Mouse (Mus musculus): ENCODE results near the gene Olfr624.
"Not testable (repeated sequence)": the region's sequence is repeated elsewhere in the genome, so short reads cannot be mapped to it uniquely, and the experiment has no call there.

Gene Olfr624

DNA sequence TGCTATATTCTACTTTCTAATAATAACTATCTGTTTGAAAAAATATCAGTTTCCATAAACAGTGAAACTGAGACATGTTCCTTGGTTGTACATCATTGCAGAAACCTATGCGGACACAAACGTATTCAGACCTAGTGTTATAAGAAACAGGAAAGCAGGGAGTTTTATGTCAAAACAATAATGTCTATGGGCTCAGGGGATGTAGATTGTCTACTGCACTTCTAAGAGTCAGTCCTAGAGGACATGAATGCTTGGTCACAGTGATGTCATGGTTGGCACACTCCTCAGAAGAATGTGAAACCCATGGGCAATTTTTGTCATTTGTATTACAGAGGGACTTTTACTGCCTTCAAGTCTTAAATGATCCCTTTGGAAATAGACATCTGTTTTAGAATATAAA, at the start of gene Olfr624:
Gene Olfr624, minus strand, starts transcription at position 101 of the 400 bp plus-strand sequence.
- DNase-seq (ENCODE audit: inconsistent ontology term): no peak

DNA sequence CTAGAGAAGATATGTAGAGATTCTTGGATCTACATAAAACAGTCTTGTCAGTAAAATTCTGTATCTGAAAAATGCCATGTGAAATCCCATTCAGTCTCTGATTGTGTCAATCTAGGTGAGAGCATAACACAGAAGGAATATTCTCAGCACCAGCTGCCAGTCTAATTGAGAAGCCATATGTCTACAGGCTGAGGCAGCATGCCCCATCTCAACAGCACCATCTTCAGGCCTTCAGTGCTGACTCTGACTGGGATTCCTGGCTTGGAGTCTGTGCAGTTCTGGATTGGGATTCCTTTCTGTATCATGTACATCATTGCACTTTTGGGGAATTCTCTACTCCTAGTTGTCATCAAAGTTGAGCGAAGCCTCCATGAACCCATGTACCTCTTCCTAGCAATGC, 45.4 kb upstream of the Olfr624 start:
- not testable (repeated sequence) for DNase-seq (ENCODE audit: inconsistent ontology term)

DNA sequence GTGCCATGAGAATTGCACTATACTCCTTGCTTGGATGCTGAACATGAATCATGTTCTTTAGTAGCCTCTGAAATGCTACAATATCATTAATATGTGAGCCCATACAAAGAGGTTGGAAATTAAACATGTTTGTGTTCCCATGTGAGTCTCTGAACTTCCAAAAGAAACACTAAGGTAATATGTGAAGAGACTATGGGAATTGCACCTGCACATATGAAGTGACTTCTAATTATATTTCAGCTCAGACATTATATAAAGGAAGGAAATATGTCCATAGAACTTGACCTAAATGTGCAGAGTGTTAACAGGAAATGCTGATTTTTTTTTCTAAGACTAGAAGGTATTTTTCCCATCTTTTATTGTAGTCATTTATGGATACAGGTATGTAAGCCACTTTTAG, 43.4 kb upstream of the Olfr624 start, which contains the start of gene Olfr243:
Gene Olfr243, plus strand, starts transcription at position 301 of the 400 bp plus-strand sequence.
- no peak for DNase-seq (ENCODE audit: inconsistent ontology term)

DNA sequence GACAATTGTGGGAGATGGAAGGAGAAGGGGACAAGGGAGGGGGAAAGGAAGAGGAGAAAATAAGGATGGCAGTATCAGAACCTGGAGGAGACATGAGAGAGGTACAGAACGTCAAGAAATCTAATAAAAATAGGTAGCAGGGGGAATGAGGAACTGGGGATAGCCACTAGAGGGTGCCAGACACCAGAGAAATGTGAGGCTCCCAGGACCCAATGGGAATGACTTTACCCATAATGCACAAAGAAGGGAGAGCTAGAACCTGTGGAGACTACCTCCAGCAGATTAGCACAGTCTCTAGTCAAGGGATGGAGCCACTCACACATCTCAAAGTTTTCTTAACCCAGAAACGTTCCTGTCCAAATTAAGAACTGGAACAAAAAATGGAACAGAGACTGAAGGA, 41.0 kb upstream of the Olfr624 start:
- DNase-seq (ENCODE audit: inconsistent ontology term): no peak

DNA sequence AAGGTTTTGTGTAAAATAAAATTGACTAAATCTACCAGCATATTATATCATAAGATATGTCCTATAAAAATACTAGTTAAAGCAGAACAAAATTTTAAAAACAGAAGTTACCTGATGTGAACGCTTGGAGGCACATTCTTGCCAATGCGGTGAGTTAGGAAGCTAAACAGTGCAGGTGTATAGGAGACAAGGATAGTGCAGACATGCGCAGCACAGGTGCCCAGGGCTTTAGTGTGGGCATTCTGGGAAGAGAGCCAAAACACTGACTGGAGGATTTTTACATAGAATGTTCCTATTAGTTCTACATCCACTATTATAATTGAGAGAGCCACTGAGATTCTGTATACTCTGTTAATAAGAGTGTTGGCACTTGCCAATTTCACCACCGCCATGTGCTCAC, 28.5 kb upstream of the Olfr624 start:
- DNase-seq (ENCODE audit: inconsistent ontology term): no peak

DNA sequence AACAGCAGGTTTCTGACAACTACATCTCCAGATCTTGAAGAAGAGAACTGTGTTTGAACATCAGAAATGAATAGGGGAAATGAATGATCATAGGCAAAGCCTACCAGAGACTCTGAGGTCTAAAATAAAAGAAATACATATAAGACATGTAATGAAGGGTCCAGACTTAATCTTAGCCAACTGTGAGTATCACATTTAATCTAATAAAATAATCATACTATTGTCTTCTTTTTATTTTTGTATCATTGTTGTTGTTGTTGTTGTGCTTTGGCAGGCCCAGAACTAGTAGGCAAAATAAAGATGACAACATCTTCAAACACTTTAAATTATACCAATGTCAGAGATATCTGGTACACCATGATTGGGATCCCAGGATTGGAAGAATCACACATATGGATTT, 11.4 kb upstream of the Olfr624 start, which contains the start of gene Olfr625-ps1:
Gene Olfr625-ps1, plus strand, starts transcription at position 301 of the 400 bp plus-strand sequence.
- no peak for DNase-seq (ENCODE audit: inconsistent ontology term)

DNA sequence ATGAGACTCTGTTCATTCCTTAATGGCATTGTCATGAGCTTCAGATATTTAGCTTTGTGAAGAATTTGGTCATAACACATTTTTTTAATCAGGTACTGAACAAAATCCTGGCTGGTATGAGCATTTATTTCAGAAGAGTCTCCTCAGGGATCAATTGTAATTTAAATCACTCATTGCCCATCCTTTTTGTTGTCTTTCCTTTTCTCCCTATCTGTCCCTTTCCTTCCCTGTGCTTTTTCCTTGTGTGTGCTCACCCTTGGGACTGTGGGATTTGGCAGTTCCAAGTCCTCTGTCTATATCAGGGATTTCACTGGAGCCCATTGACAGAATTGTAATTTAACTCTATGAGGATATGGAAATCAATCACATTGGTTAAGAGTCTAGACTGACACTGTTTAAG, 7.4 kb downstream of the Olfr624 start, which contains the start of gene Olfr623:
Gene Olfr623, minus strand, starts transcription at position 101 of the 400 bp plus-strand sequence.
- DNase-seq (ENCODE audit: inconsistent ontology term): no peak

DNA sequence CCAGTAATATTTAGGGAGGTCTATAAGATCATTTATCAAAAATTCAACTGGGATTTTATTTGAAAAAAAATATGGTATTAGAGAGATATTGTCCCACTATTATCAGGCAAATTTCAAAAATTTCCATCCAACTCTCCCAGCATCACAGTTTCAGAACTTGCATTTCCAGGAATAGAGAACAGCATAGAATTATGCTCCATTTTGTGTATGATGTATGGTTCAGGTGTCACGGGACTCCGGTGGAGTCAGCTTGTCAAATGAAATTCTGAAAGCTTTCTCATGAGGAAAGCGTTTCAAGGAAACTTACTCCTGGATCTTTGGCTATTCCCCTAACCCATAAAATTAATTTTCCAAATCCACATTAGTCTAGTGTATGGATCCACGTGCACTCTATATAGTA, 26.9 kb downstream of the Olfr624 start:
- DNase-seq (ENCODE audit: inconsistent ontology term): no peak

DNA sequence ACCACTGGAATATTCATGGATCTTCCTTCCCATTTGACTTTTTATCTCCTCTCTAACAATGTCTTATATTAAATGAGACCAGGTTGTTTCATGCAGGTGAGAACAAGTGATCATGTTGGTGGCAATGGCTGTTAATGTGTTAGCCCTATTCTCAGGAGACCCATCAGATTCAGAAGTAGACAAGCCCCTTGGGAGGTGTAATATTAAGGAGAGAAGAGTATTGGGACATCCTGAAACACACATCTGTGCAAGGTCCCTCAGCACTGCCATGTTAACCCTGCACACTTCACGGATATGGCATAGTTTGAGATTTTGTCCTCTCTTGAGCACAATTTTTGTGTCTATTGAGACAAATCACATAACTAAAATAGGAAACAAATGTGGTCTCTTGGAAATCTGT, 28.4 kb downstream of the Olfr624 start, which contains the start of gene Olfr622:
Gene Olfr622, minus strand, starts transcription at position 101 of the 400 bp plus-strand sequence.
- DNase-seq (ENCODE audit: inconsistent ontology term): no peak

DNA sequence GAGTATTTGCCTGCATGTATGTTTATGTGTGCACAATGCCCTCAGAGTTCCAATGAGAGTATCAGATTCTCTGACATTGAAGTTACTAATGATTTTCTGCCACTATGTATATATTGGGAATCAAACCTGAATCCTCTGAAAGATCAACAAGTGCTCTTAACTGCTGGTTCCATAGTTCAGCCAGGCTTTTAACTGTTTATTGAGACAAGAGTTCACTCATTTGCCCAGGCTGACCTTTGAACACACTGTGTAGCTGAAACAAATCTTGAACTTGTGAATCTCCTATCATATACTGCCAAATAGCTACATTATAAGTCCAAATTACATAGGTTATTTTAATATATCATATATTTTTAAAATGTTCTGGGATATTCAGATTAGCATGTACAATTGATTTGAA, 34.2 kb downstream of the Olfr624 start:
- DNase-seq (ENCODE audit: inconsistent ontology term): no peak
